Mouse (Mus musculus): Measurements from ENCODE around the gene Olfr221.

Gene Olfr221

DNA sequence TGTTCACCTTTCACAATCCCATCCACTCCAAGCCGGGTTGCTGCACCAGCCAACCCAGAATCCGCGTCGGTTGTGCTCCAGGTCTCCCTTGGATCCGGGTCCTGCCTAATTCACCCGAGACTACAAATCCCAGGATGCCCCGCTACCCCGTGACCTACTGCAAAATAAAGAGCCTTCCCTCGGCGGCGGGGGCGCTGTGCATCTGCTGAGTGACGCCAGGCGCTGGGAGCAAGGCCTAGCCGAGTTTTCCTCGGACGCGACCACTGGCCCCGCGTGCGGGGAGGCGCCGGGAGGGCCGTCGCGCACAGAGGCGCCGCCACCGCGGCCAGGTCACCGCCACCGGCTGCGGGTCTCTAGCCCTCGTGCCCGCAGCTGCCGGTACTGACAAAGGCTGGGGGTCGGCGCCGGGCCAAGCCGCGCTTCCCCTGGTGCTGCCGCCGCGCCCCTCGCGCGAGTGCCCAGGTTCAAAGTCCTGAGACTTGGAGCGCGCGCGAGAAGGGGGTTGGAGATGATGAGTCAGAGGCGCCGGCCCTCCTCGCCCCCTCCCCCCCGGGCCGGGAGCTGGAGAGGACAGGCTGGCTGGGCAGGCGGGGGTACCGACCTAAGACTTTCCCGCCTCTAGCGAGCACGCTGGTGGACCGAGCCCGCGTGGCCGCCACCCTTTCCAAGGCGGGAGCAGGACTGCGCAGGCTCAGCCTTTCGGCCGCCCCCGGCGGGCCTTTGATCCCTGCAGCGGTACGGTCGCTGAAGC is 22.5 kb downstream of the Olfr221 start:
- ATAC-seq (ENCODE audit: insufficient number of reproducible peaks, low FRiP score, low TSS enrichment), result peak; percentile 83

DNA sequence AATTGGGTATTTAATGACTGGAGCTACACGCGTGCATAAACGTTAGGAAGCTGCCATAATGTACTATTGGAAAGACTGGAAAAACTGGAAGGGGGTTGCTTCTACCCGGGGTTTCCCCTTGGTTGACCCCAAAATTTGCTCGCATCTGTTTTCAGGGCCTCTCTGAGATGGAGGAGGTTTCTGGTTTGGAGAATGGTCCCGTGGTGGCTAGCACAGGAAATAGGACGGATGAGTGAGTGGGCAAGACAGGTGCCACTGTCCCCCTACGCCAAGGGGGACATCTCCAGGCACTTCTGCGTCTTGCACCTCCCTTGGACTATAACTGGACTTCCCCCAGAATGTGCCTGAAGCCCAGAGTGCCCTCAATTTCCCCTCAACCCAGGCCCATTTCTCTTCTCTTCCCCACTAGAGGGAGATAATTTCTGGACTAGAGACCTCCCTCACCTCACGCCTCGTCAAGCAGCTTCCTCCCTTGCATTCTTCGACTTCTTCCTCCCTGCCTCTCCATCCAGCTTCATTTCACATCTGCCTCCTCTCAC is 23.1 kb downstream of the Olfr221 start:
- peak; percentile 13; the same call in 1 of the 2 replicates for ATAC-seq (ENCODE audit: insufficient number of reproducible peaks, low FRiP score, low TSS enrichment)

DNA sequence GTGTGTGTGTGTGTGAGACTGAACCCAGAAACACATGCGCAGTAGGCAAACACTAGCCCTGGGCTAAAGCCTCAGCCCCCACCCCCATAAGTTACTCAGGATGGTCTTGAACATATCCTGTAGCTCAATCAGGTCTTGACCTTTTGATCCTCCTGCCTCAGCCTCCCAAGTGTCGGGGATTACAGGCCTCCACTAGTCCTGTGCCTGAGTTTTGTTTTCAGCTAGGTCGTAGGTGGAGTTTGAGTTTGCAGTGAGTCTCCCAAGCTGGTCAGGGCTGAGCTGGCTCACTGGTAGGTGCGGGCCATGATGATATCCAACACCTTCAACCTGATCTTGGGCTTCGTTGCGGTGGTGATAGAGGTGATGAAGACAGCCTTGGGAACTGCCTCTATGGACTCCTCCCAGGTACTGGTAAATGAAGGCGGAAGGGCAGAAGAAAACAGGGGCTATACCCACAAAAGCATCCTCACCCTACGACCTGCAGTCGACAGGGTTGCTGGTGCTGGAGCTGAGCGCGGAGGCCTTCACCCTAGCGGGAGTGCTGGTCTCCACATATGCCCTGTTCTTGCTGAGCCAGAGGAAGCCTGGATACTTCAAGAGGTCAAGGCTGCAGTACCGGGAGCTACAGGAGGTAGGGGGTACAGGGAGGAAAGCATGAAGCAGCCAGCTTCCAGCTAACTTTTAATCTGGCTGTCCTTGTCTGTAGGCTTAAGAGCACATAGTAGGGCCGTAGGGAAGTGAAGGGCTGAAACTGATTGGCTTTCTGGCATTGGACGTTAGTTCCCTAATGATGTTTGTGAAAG is 23.8 kb downstream of the Olfr221 start:
- ATAC-seq (ENCODE audit: insufficient number of reproducible peaks, low FRiP score, low TSS enrichment), result no peak

DNA sequence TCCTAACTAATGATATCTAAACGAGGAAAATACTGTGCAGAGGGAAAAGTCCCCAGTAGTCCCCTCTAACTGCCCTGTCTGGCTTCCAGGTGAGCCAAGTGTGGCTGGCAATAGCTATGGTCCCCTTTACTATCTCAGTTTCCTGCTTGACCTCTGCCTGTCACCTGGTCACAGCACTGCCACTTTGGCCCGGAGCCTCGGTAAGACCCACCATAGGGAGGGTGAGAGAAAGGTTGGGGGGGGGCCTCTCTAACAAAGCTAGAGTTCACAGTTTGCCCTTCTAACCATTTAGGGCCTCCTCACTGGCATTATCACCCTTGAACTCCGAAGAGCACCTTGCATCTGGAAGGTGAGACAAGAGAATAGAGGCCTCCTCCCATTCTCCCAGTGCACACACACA is 24.6 kb downstream of the Olfr221 start:
- ATAC-seq (ENCODE audit: insufficient number of reproducible peaks, low FRiP score, low TSS enrichment), result no peak

DNA sequence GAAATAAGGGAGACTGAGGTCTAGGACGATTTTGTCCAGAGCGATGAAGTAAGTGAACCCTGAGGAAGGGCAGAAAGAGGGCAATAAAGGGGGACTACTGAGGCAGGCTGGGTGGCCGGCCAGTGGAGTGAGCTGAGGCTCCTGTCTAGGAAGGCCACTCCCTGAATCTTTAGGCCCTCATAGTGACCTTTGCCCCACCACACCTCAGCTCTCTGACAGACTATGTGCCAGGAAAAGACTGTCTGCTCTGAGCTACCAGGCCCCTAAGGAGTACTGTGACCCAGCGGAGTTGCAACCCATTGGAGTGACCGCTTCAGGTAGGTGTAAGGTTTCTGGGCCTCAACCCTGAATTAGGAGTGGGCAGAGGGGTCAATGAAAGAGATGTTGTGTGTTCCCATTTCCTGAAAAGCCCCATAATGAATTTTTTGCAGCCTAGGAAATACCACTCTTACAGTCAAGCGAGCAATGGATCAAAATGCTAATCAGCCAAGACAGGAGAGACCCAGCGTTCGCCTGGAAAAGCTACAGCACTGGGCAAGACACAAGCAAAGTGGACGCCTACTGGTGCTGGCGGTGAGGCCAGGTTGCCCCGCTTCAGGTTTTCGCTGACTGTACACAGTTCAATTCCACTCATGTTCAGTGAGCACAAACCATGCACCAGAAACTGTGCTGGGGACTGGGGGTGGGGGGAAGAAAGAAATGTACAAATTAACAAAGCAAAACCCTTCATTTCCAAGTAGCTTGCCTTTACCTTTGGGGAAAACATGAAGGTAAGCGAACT is 25.4 kb downstream of the Olfr221 start:
- no peak for ATAC-seq (ENCODE audit: insufficient number of reproducible peaks, low FRiP score, low TSS enrichment)

DNA sequence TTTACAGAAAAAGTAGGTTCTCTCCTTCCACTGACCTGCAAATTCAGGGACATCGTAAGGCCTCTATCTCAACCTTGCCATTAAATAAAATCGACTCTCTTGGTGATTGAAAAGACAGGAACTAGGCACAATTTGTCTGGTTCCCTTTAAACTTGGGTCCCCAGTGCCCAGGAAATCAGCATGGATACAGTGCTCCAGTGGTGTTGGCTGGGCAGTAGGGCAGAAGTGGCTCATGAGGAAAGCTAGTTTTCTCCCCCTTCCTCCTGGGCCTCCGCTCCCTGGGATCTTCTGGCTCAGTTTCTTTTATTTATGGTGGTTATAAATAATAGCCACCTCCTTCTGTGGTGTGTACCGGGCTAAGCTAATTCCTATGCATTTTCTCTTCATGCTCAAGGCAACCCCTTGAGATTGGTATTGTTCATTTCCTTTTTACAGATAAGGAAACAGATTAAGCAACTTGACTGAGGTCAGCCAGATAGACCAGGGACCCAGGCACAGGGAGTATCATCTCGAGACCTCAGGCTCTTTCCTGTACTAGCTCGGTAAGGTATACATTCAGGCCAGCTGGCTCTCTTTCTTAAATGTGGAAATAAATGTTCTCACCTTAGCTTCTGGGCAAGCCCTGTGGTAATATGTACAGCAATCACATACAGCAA is 26.7 kb downstream of the Olfr221 start, which contains the start of gene Tmem253:
Gene Tmem253, plus strand, starts transcription at position 214 of the 656 bp plus-strand sequence.
- ATAC-seq (ENCODE audit: insufficient number of reproducible peaks, low FRiP score, low TSS enrichment), result no peak

DNA sequence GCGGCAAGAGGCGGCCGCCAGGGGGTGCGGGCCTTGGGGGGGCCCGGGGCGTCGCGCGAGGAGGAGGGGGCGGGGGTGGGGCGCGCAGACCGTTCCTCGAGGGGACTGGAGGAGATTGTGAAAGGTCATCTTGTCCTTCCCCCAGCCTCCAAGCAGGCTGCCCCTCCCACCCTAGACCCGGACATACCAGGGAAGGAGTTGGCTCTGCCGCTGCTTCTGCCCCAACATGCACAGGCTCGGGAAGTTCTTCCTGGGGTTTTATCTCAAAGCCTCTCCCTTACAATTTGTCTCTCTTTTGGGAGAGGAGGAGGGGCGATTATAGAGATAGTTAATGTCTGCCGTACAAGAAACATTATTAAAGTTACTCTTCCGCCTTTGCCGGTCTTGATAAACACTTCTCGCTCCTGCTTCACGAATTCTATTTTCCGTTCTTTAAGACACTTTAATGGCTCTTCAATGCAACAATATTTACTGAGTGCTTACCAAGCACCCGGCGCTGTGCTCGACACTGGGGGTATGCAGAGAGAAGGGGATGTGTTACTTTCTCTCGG is 27.4 kb downstream of the Olfr221 start:
- no peak for ATAC-seq (ENCODE audit: insufficient number of reproducible peaks, low FRiP score, low TSS enrichment)

DNA sequence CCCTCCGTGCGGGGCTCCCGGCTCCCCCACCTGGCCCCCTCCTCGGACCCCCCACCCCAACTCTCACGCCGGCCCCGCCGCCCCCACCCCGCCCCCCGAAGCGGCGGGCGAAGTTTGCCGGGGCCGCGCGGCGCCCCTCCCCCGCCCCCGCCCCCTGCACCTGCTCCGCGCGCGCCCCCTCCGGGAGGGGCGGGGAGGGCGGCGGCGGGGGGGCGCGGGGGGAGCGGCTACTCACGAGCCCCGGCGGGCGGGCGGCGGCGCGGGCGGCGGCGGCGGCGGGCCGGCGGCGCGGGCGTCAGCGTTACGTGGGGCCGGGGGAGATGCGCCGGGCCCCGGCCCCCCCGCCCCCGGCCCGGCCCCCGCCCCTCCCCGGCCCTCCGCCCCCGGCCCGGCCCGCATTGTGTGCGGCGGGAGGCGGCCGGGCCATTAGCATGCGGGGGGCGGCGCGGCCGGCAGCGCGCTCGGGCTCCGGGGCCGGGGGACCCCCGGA is 27.9 kb downstream of the Olfr221 start:
- ATAC-seq (ENCODE audit: insufficient number of reproducible peaks, low FRiP score, low TSS enrichment), result no peak

DNA sequence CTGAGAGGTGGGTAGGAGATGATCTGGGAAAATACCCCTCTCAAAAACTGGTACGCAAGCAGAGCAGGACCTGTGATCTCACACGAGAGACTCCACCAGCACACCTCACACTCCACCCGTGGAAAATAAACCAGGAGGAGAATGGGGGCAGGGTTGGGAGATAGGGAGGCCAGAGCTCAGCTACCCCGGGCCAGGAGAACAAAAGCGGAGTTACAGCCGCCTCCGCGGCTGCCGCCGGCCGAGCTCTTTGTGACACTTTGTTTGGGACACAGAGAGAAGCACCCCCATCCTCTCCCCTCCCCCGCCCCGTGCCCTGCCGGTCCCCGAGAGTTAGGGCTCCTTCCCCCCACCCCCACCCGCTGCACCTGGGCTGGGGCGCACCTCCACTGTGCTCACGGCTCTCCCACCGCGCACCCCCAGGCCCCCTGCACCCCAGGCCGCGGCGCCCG is 28.5 kb downstream of the Olfr221 start:
- ATAC-seq (ENCODE audit: insufficient number of reproducible peaks, low FRiP score, low TSS enrichment), result peak; percentile 11; the same call in 1 of the 2 replicates

DNA sequence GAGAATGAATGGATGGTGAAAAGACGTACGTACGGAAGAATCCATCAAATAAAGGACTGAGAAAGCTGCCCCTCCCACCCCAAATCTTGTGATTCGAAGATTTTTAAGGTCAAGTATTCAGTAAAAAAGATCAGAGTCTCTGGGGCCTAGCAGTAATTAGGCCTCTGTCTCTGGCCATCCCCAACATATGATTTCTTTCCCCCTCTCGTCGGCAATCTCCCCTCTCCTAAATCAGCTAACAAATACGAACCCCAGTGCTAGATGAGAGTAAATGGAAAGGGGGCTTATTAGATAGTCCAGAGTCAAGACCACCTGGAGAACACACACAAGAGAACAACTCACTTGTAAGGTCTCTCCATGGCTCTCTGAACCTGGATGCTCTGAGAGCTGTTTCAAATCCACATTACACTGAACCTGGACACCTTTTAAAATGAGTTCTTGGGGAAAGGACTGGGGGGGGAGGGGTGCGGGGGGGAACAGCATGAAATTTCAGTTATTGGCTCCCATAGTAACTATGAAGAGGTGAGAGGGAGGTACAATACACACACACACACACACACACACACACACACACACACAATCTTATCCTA is 29.1 kb downstream of the Olfr221 start:
- no peak for ATAC-seq (ENCODE audit: insufficient number of reproducible peaks, low FRiP score, low TSS enrichment)

DNA sequence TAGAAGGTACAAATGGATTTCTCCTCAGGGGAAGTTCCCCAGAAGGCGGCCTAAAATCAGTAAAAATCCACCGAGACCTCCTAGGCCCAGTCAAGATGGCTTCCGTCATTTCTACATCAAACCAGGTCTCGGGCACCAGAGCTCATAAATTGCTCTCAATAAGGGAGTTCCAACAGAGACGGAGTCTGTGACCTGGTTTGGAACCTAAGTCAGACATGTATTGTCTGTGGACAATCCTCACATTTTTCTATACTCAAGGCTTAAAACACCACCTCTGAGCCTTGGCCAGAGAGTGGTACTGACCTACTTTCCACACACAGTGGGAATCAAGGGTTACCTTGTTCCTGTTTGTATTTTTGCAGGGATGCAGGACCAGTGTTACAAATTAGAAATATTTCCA is 29.7 kb downstream of the Olfr221 start:
- ATAC-seq (ENCODE audit: insufficient number of reproducible peaks, low FRiP score, low TSS enrichment), result no peak

DNA sequence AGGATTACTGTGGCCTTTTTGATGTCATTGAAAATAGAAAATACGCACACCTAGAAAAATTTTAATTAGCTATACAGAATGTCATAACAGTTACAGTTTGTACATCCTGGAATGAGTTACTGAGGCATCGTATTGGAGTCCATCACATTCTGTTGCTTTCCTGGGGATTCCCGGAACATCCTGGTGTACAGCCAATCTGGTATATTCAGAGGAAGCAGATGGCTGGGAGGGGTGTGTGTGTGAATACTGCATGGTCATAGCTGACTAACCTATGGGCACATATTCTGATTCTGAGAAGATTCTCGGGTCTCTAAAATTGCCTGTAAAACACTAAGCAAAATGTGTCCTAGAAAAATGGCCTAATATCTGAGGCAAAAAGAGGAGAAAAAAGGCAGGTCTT is 30.2 kb downstream of the Olfr221 start:
- peak; percentile 26; the same call in 1 of the 2 replicates for ATAC-seq (ENCODE audit: insufficient number of reproducible peaks, low FRiP score, low TSS enrichment)

DNA sequence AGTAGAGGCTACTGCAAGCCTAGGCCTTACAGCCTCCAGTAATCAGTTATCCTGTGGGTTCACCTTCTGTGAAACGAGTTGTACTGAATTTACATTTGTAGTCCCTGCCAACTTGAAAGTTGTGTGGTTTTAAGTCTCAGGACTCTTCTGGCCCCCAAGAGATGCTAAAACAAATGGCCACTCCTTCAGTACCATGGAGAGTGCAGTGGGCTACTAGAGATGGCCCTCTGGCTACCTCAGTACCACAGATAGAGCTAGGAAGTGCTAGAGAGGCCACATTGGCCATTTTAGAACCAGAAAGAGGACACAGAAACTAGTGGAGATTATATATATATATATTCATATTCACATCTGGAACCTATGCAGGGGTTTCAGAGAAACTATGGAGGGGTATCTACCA is 30.6 kb downstream of the Olfr221 start:
- no peak for ATAC-seq (ENCODE audit: insufficient number of reproducible peaks, low FRiP score, low TSS enrichment)

DNA sequence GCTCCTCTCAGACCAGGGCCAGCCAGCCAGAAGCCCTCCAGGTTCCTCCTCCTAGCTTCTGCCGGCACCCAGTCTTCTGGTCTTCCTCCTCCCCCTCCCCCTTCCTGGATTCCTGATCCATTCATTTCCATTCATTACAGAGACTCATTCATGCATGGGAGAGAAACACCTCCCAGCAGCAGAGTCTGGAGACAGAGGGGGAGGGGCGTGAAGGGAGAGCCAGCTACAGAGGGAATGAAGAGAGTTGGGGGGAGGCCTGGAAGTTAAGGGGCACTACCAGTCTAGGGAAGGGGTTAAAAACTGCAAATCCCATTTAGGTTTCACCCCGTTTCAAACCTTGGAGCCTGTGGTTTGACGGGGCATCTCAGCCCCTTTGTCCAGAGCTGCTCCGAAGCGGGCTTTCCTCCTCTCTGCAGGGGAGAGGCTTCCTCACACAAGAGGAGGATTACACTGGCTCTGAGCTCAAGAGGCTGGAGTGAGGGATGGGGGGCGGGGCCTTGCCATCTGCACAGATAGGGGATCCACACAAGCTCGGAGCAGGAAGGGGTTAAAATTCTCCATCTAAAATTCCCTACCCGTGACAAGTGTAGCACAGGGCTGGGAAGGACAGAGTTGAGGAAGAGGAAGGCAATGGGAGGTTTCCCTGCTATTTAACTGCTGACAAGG is 31.7 kb downstream of the Olfr221 start:
- no peak for ATAC-seq (ENCODE audit: insufficient number of reproducible peaks, low FRiP score, low TSS enrichment)

DNA sequence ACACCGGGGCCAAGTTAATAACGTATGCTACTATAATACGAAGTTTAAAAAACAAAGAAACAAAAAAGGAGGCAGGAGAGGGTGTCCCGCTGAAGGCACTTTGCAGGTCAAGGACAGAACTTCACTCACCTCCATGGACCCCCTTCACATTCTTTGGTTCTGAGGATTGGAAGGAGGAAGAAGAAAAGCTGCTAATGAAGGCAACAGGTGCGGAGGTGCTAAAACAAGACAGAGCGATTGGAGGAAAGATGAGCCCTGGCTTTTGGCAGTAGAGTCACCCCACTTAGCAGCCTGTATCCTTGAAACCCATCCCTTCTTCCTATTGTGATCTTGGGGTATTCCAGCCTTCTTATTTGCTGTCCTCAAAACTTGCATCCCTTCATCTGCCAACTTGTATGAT is 32.4 kb downstream of the Olfr221 start:
- ATAC-seq (ENCODE audit: insufficient number of reproducible peaks, low FRiP score, low TSS enrichment), result no peak

DNA sequence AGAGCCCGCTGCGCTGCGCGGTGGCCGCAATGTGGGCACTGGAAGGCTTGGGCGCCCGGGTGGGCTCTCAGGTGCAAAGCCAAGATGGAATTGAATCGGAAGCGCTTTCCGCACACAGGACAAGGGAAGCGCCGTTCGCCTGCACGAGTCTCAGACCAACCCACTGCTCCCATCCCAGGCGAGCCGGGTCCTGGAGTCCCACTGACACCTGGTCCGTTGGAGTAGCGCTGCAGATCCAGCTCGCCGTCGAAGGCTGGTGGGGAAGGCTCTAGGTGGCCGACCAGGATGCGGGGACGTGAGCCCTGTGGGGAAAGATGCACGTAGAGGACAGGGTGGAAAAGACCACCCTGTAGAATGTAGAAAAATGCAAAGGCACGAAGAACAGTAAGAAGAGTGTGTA is 32.9 kb downstream of the Olfr221 start:
- ATAC-seq (ENCODE audit: insufficient number of reproducible peaks, low FRiP score, low TSS enrichment), result no peak

DNA sequence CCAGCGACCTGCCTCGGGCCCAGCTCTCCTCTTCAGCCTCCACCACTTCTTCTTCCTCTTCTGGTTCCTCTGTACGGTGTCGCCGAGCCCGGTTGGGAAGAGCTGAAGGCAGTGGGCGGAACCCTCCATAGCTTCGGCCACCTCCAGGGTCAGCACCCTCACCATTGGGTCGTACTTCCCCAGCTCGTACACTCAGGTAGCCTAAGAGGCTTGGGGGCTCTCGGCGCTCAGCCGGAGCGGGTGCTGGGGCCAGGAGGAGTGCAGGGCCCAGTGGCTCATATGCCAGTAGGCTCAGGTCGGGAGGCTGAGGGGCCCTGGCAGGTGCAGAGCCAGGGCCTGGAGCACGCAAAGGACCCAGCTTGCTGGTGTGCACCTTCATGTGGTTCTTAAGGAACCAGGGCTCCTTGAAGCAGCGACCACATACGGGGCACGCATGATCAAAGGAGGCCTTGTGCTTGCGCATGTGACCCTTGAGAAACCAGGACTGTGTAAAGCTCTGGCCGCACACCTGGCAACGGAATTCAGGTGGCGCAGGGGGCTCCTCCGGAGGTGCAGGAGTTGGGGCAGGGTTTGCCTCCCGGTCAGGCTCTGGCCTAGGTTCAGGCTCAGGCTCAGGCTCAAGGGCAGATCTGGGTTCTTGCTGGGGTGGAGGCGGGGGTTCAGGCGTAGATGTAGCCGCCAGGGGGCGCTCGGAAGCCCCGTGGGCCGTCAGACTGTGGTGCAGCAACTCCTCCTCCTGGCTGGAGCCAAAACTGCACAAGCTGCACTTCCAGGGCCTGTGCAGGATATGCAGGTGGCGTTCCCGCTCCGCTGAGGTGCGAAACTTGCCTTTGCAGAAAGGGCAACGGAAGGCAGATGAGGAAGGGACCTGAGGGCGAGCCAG is 33.7 kb downstream of the Olfr221 start:
- ATAC-seq (ENCODE audit: insufficient number of reproducible peaks, low FRiP score, low TSS enrichment), result peak; percentile 59

DNA sequence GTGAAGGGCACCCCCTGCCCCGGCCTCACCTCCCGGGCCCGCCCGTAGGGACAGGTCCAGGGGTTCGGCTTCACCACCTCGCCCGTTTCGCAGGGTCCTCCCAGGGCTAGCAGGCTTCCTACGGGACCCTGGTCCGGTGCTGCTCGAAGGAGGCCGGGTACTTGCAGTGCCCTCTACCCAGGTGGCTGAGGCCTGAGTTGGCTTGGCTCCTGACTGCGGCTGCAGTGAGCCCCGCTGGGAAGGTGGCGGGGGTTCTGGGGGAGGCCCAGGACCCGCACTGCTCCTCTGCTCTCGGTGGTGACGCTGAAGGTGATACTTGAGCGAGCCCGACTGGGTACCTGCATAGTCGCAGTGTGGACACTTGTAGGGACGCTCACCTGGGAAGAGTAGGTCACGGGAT is 35.5 kb downstream of the Olfr221 start:
- ATAC-seq (ENCODE audit: insufficient number of reproducible peaks, low FRiP score, low TSS enrichment), result no peak
